Mouse (Mus musculus) brain, embryonic 14.5 days (tissue): ENCODE measurements at regions not wholly inside any gene's neighbourhood (a gene's known extent, or its start where the extent isn't known, plus 50 kb on each side); places are given as distances from the start of the nearest gene placed in this dataset.

ENCODE experiments used
- CTCF ChIP-seq: fragments of 200-500 bp; IDR thresholded peaks from 2 replicates; pipeline ENCODE4 v1.5.1; 2012; ENCODE audit warnings: inconsistent platforms, mild to moderate bottlenecking, moderate library complexity, borderline replicate concordance; ENCODE audit not compliant: insufficient read depth, insufficient read length; ENCODE audit errors: extremely low read depth
- POLR2A ChIP-seq: fragments of 200-500 bp; IDR thresholded peaks from 2 replicates; pipeline ENCODE4 v1.6.1; 2012; ENCODE audit warnings: mild to moderate bottlenecking, inconsistent platforms, borderline replicate concordance; ENCODE audit not compliant: poor library complexity, insufficient read depth, insufficient read length, severe bottlenecking; ENCODE audit errors: extremely low read depth

- TF ChIP-seq CTCF (no peak), POLR2A (no peak)
Measured at GRCm38 (mm10) chr13:48147061-48147460, 114.0 kb upstream of the Id4 start.
